Mouse (Mus musculus) cortical plate, adult 2 months (tissue): ENCODE measurements around the gene Bub1. TPM values are rescaled to one million over a fixed set of nuclear protein-coding genes. Genes with fewer than 3 reads are reported as not detected.

Source experiments
- H3K27ac ChIP-seq: fragments of 200-500 bp; 2 replicates; pipeline ENCODE4 v1.5.1; 2012; ENCODE audit warnings: low read length, control low read depth, inconsistent platforms; ENCODE audit not compliant: insufficient read depth
- H3K4me1 ChIP-seq: fragments of 200-500 bp; 2 replicates; pipeline ENCODE4 v1.6.1; 2011; ENCODE audit warnings: low read length; ENCODE audit not compliant: control insufficient read depth, insufficient read depth
- H3K4me3 ChIP-seq: fragments of 200-500 bp; 2 replicates; pipeline ENCODE4 v1.5.1; 2011; ENCODE audit warnings: mild to moderate bottlenecking, low read length, control low read depth; ENCODE audit not compliant: insufficient read depth
- CTCF ChIP-seq: fragments of 200-500 bp; IDR thresholded peaks from 2 replicates; pipeline ENCODE4 v1.5.1; 2011; ENCODE audit warnings: mild to moderate bottlenecking, control low read depth, low read length; ENCODE audit not compliant: insufficient read depth; ENCODE audit errors: extremely low read depth
- POLR2A ChIP-seq: fragments of 200-500 bp; IDR thresholded peaks from 2 replicates; pipeline ENCODE4 v1.6.1; 2011; ENCODE audit warnings: mild to moderate bottlenecking, low read length, control low read depth; ENCODE audit not compliant: insufficient read depth; ENCODE audit errors: extremely low read depth
- polyA plus RNA-seq: library from polyadenylated mRNA; depleted of rRNA; stranded (reverse); fragments of >200 nt; gene quantifications from 2 replicates; pipeline ENCODE4 v1.2.3, GENCODE M21; 2012; rRNA removed

Gene Bub1
- polyA plus RNA-seq, 1 experiment, result 0.25 TPM

DNA sequence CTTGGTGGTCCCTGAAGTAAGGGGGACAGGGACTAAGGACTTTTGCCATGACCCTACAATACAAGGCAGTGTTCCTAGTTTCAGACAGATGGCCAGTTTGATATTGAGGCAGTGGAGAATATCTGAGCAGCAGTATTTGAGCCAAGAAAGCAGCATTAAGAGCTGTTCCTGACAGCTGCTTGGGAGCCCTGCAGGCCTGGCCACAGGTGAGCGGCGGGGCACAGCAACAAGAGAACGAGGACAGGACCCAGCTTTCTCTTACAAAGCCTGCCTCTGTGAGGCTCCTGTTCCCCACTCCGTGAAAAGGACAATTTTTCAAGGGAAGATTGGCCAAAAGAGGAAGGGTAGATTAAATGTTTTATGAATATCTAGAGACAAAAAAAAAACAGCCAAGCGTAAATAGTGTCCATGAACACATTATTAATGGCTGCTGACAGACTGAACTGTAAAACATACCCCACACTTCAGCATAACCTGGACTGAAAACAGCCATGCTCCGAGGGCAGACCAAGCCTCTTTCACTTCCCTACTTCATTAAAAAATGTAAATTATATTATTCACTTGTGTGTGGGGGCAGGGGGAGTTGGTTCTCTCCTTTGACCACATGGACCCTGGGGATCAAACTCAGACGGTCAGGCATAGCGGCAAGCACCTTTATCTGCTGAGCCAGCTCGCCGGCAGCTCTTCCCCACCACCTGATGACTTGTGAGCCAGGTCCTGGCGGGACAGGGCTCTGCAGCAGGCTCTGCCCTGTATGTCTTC is 79.6 kb downstream of the Bub1 start:
- no peak for TF ChIP-seq CTCF
- no peak for TF ChIP-seq POLR2A
- Histone ChIP-seq H3K4me3 (no peak overlapping the region), H3K4me1 (no peaks in the 10 kb centered on the region), H3K27ac (no peak overlapping the region)

Other genes starting within 250 kb of the Bub1 start
- gene Zfp661, start 244.8 kb downstream of the Bub1 start, polyA plus RNA-seq, result 10.3 and 10.4 TPM in 2 replicates
- gene Mrps5, start 244.6 kb downstream of the Bub1 start, polyA plus RNA-seq, result 88.8 and 90.0 TPM in 2 replicates
- 144 and 209 TPM in 2 replicates for gene Mal, start 175.2 kb downstream of the Bub1 start, polyA plus RNA-seq
- 0.98 and 1.4 TPM in 2 replicates for gene Mall, start 101.9 kb downstream of the Bub1 start, polyA plus RNA-seq
- 19.7 and 20.1 TPM in 2 replicates for gene Nphp1, start 43.0 kb downstream of the Bub1 start, polyA plus RNA-seq
- 95.4 and 108 TPM in 2 replicates for gene Mtln, start 39.4 kb downstream of the Bub1 start, polyA plus RNA-seq
- gene Acoxl, start 7.0 kb upstream of the Bub1 start, polyA plus RNA-seq, result not detected in 2 replicates